Mouse (Mus musculus) kidney, embryonic 14.5 days (tissue): ENCODE results near the gene Mgst3. TPM values are rescaled to one million over a fixed set of nuclear protein-coding genes. Genes with fewer than 3 reads are reported as not detected.

ENCODE experiments used
- ATAC-seq: fragments of 200-750 bp; cut with Nextera tagmentation; 2 replicates; pipeline ENCODE4 v1.8.0; 2017; ENCODE audit warnings: moderate number of reproducible peaks, mild to moderate bottlenecking, moderate TSS enrichment, moderate library complexity; ENCODE audit not compliant: low FRiP score, low TSS enrichment
- H3K27ac ChIP-seq: fragments of 300-500 bp; sonication (generic); 2 replicates; pipeline ENCODE4 v1.5.1; 2014; ENCODE audit warnings: low read depth, mild to moderate bottlenecking, low read length, moderate library complexity, mixed read lengths
- H3K27me3 ChIP-seq: fragments of 300-500 bp; sonication (generic); 2 replicates; pipeline ENCODE4 v1.6.1; 2014; ENCODE audit warnings: mild to moderate bottlenecking, low read length; ENCODE audit not compliant: control insufficient read depth, insufficient read depth
- H3K36me3 ChIP-seq: fragments of 300-500 bp; sonication (generic); 2 replicates; pipeline ENCODE4 v1.6.1; 2014; ENCODE audit warnings: low read length, mixed read lengths; ENCODE audit not compliant: control insufficient read depth, insufficient read depth
- H3K4me1 ChIP-seq: fragments of 300-500 bp; sonication (generic); 2 replicates; pipeline ENCODE4 v1.6.1; 2014; ENCODE audit warnings: low read length, mixed read lengths; ENCODE audit not compliant: control insufficient read depth, insufficient read depth
- H3K4me2 ChIP-seq: fragments of 300-500 bp; sonication (generic); replicated peaks from 2 replicates; pipeline ENCODE4 v1.6.1; 2014; ENCODE audit warnings: low read depth, mild to moderate bottlenecking, low read length
- H3K4me3 ChIP-seq: fragments of 300-500 bp; sonication (generic); 2 replicates; pipeline ENCODE4 v1.5.1; 2014; ENCODE audit warnings: mild to moderate bottlenecking, low read length
- H3K9ac ChIP-seq: fragments of 300-500 bp; sonication (generic); 2 replicates; pipeline ENCODE4 v1.6.1; 2014; ENCODE audit warnings: low read depth, mild to moderate bottlenecking, low read length, moderate library complexity
- H3K9me3 ChIP-seq: fragments of 300-500 bp; sonication (generic); 2 replicates; pipeline ENCODE4 v1.6.1; 2016; ENCODE audit warnings: low read length; ENCODE audit not compliant: control insufficient read depth
- WGBS: fragments of 180-500 bp; shearing (Covaris S2); extraction: QIAGEN DNeasy Blood & Tissue Kit; methylation state at CpG from one replicate; pipeline ENCODE4 v1.1.7; 2014; 5-methylcytosine and 5-hydroxymethylcytosine counted together
- polyA plus RNA-seq: library from polyadenylated mRNA; unstranded; fragments of >200 nt; fragmentation: Nextera tagmentation; extraction: Ambion mirVana; gene quantifications from 2 replicates; pipeline ENCODE4 v1.2.1, GENCODE M21; 2014

Mgst3 gene
- polyA plus RNA-seq, 1 experiment from 2014 or later, result 41.6 TPM

GRCm38 (mm10) chr1:167372739-167373138, 20.9 kb downstream of the Mgst3 start:
- Histone ChIP-seq H3K27ac (no peak overlapping the region), H3K36me3 (no peaks in the 10 kb centered on the region), H3K9ac (no peak overlapping the region), H3K27me3 (no peaks in the 10 kb centered on the region), H3K9me3 (no peaks in the 10 kb centered on the region), H3K4me1 (no peaks in the 10 kb centered on the region), H3K4me3 (no peak overlapping the region), H3K4me2 (no peak overlapping the region)
- no peak for ATAC-seq
- 95% methylated on average over 7 of the region's 7 CpGs for WGBS

GRCm38 (mm10) chr1:167369905-167370304, 23.7 kb downstream of the Mgst3 start:
- Histone ChIP-seq H3K4me2 (no peak overlapping the region), H3K27me3 (no peaks in the 10 kb centered on the region), H3K36me3 (peaks cover 17% of the 10 kb centered on the region), H3K9ac (no peak overlapping the region), H3K27ac (no peak overlapping the region), H3K4me1 (no peaks in the 10 kb centered on the region), H3K4me3 (no peak overlapping the region), H3K9me3 (no peaks in the 10 kb centered on the region)
- 8% methylated on average over 7 of the region's 7 CpGs for WGBS
- ATAC-seq, result peak; percentile 63

- H3K4me3 ChIP-seq, result no peak overlapping the region
- H3K27me3 ChIP-seq, result no peaks in the 10 kb centered on the region
- peaks cover 21% of the 10 kb centered on the region for H3K36me3 ChIP-seq
- 70% methylated on average over 7 of the region's 7 CpGs for WGBS
- H3K27ac ChIP-seq, result no peak overlapping the region
- H3K9ac ChIP-seq, result no peak overlapping the region
- no peaks in the 10 kb centered on the region for H3K4me1 ChIP-seq
- no peak overlapping the region for H3K4me2 ChIP-seq
- ATAC-seq, result no peak
- no peaks in the 10 kb centered on the region for H3K9me3 ChIP-seq
These were observed 25.1 kb downstream of the Mgst3 start for GRCm38 (mm10) chr1:167368513-167368912.

GRCm38 (mm10) chr1:167368018-167368417, 25.6 kb downstream of the Mgst3 start:
- no peak for ATAC-seq
- 93% methylated on average over 4 of the region's 4 CpGs for WGBS

GRCm38 (mm10) chr1:167366621-167367020, 27.0 kb downstream of the Mgst3 start:
- Histone ChIP-seq H3K4me3 (no peak overlapping the region), H3K36me3 (peaks cover 21% of the 10 kb centered on the region), H3K9ac (no peak overlapping the region), H3K9me3 (no peaks in the 10 kb centered on the region), H3K4me2 (no peak overlapping the region), H3K4me1 (no peaks in the 10 kb centered on the region), H3K27me3 (no peaks in the 10 kb centered on the region), H3K27ac (no peak overlapping the region)
- WGBS, result 90% methylated on average over 6 of the region's 6 CpGs
- no peak for ATAC-seq

More at GRCm38 (mm10) chr1:167368018-167368417, 25.6 kb downstream of the Mgst3 start:
- H3K27ac ChIP-seq, result no peak overlapping the region
- no peaks in the 10 kb centered on the region for H3K27me3 ChIP-seq
- no peak overlapping the region for H3K9ac ChIP-seq
- no peaks in the 10 kb centered on the region for H3K9me3 ChIP-seq
- no peak overlapping the region for H3K4me3 ChIP-seq
- no peak overlapping the region for H3K4me2 ChIP-seq
- H3K36me3 ChIP-seq, result peaks cover 21% of the 10 kb centered on the region
- H3K4me1 ChIP-seq, result no peaks in the 10 kb centered on the region

GRCm38 (mm10) chr1:167365808-167366207, 27.8 kb downstream of the Mgst3 start:
- Histone ChIP-seq H3K4me1 (no peaks in the 10 kb centered on the region), H3K9ac (no peak overlapping the region), H3K27me3 (no peaks in the 10 kb centered on the region), H3K9me3 (no peaks in the 10 kb centered on the region), H3K4me3 (no peak overlapping the region), H3K4me2 (no peak overlapping the region), H3K27ac (no peak overlapping the region), H3K36me3 (peaks cover 21% of the 10 kb centered on the region)
- no peak for ATAC-seq
- WGBS, result 88% methylated on average over 7 of the region's 7 CpGs

- no peaks in the 10 kb centered on the region for H3K9me3 ChIP-seq
- no peak overlapping the region for H3K9ac ChIP-seq
- WGBS, result 61% methylated on average over 5 of the region's 5 CpGs
- H3K4me3 ChIP-seq, result no peak overlapping the region
- H3K36me3 ChIP-seq, result peaks cover 21% of the 10 kb centered on the region
- H3K4me2 ChIP-seq, result no peak overlapping the region
- ATAC-seq, result no peak
- no peak overlapping the region for H3K27ac ChIP-seq
- H3K27me3 ChIP-seq, result no peaks in the 10 kb centered on the region
- H3K4me1 ChIP-seq, result no peaks in the 10 kb centered on the region
These were observed 30.3 kb downstream of the Mgst3 start for GRCm38 (mm10) chr1:167363322-167363721.

GRCm38 (mm10) chr1:167362819-167363218, 30.8 kb downstream of the Mgst3 start:
- H3K4me3 ChIP-seq, result no peak overlapping the region
- no peak overlapping the region for H3K4me2 ChIP-seq
- no peaks in the 10 kb centered on the region for H3K4me1 ChIP-seq
- peaks cover 21% of the 10 kb centered on the region for H3K36me3 ChIP-seq
- 89% methylated on average over 4 of the region's 4 CpGs for WGBS
- no peak overlapping the region for H3K27ac ChIP-seq
- no peak for ATAC-seq
- H3K27me3 ChIP-seq, result no peaks in the 10 kb centered on the region
- H3K9ac ChIP-seq, result no peak overlapping the region
- no peaks in the 10 kb centered on the region for H3K9me3 ChIP-seq

GRCm38 (mm10) chr1:167360268-167360667, 33.4 kb downstream of the Mgst3 start:
- peaks cover 23% of the 10 kb centered on the region; the same call in 1 of the 2 replicates for H3K36me3 ChIP-seq
- no peak for ATAC-seq
- WGBS, result 81% methylated on average over 4 of the region's 4 CpGs

More at GRCm38 (mm10) chr1:167360268-167360667, 33.4 kb downstream of the Mgst3 start:
- Histone ChIP-seq H3K9ac (no peak overlapping the region), H3K4me1 (no peaks in the 10 kb centered on the region), H3K27ac (no peak overlapping the region), H3K9me3 (no peaks in the 10 kb centered on the region), H3K4me2 (no peak overlapping the region), H3K27me3 (no peaks in the 10 kb centered on the region), H3K4me3 (no peak overlapping the region)
